Mouse (Mus musculus) stomach, postnatal 0 days (tissue): ENCODE data around the gene Cux1. TPM values are rescaled to one million over a fixed set of nuclear protein-coding genes. Genes with fewer than 3 reads are reported as not detected.

ENCODE experiments used
- ATAC-seq: fragments of 200-750 bp; cut with Nextera tagmentation; 2 replicates; pipeline ENCODE4 v1.8.0; 2017; ENCODE audit not compliant: low FRiP score, low TSS enrichment
- DNase-seq: peaks from one replicate; pipeline ENCODE4 v3.0.0-alpha.2; 2016; ENCODE audit warnings: low spot score
- H3K27ac ChIP-seq: fragments of 300-500 bp; sonication (generic); replicated peaks from 2 replicates; pipeline ENCODE4 v1.5.1; 2014; ENCODE audit warnings: mild to moderate bottlenecking, control low read depth
- H3K27me3 ChIP-seq: fragments of 300-500 bp; sonication (generic); 2 replicates; pipeline ENCODE4 v1.6.1; 2014; ENCODE audit warnings: low read length; ENCODE audit not compliant: control insufficient read depth, insufficient read depth
- H3K36me3 ChIP-seq: fragments of 300-500 bp; sonication (generic); 2 replicates; pipeline ENCODE4 v1.6.1; 2014; ENCODE audit warnings: low read length, mixed read lengths; ENCODE audit not compliant: control insufficient read depth, insufficient read depth
- H3K4me1 ChIP-seq: fragments of 300-500 bp; sonication (generic); replicated peaks from 2 replicates; pipeline ENCODE4 v1.6.1; 2014; ENCODE audit warnings: antibody characterized with exemption; ENCODE audit not compliant: control insufficient read depth, insufficient read depth
- H3K4me2 ChIP-seq: fragments of 300-500 bp; sonication (generic); replicated peaks from 2 replicates; pipeline ENCODE4 v1.6.1; 2014; ENCODE audit warnings: low read depth, mild to moderate bottlenecking, control low read depth, moderate library complexity
- H3K4me3 ChIP-seq: fragments of 300-500 bp; sonication (generic); 2 replicates; pipeline ENCODE4 v1.5.1; 2014; ENCODE audit warnings: low read depth, low read length, control low read depth
- H3K9ac ChIP-seq: fragments of 300-500 bp; sonication (generic); 2 replicates; pipeline ENCODE4 v1.6.1; 2014; ENCODE audit warnings: mild to moderate bottlenecking, low read length, control low read depth, mixed read lengths
- H3K9me3 ChIP-seq: fragments of 300-500 bp; sonication (generic); 2 replicates; pipeline ENCODE4 v1.6.1; 2016; ENCODE audit warnings: low read length; ENCODE audit not compliant: control insufficient read depth
- CTCF ChIP-seq: IDR thresholded peaks from 2 replicates; pipeline ENCODE4 v1.5.1; 2016; ENCODE audit warnings: antibody characterized with exemption, low read depth, mild to moderate bottlenecking, moderate library complexity
- EP300 ChIP-seq: optimal IDR thresholded peaks from 2 replicates; pipeline ENCODE3; 2016; ENCODE audit warnings: antibody characterized with exemption
- WGBS: fragments of 180-500 bp; shearing (Covaris S2); extraction: QIAGEN DNeasy Blood & Tissue Kit; methylation state at CpG from one replicate; pipeline ENCODE4 v1.1.7; 2014; 5-methylcytosine and 5-hydroxymethylcytosine counted together
- polyA plus RNA-seq: library from polyadenylated mRNA; unstranded; fragments of >200 nt; fragmentation: Nextera tagmentation; extraction: Ambion mirVana; gene quantifications from 2 replicates; pipeline ENCODE4 v1.2.1, GENCODE M21; 2015

The Cux1 gene
- polyA plus RNA-seq, 1 experiment from 2014 or later, result 33.7 TPM

- Histone ChIP-seq H3K36me3 (no peaks in the 10 kb centered on the region), H3K27ac (0 out of 2 replicates have a peak within 1 kb of the TSS, but pooled peaks have one; percentile 67), H3K4me2 (peak within 1 kb of the TSS; percentile 95), H3K27me3 (no peaks in the 10 kb centered on the region), H3K4me1 (0 out of 2 replicates have a peak, but pooled peaks cover 5% of the 10 kb centered on the region), H3K4me3 (peak within 1 kb of the TSS; percentile 65), H3K9me3 (no peaks in the 10 kb centered on the region), H3K9ac (peak within 1 kb of the TSS; percentile 53; the same call in 1 of the 2 replicates)
- 93% methylated on average over 2 of the region's 2 CpGs for WGBS
- DNase-seq, result no peak
- ATAC-seq, result no peak
- no peak for TF ChIP-seq CTCF
- TF ChIP-seq EP300, result no peak
Observed at GRCm38 (mm10) chr5:136246452-136246838, 320.8 kb downstream of the Cux1 start, which contains the start of gene Sh2b2. Gene Sh2b2, minus strand, starts transcription at chr5:136246556.

- no peak for TF ChIP-seq EP300
- H3K36me3 ChIP-seq, result no peaks in the 10 kb centered on the region
- ATAC-seq, result no peak; the same call in 1 of the 2 replicates
- peak overlapping the region; percentile 95 for H3K4me2 ChIP-seq
- DNase-seq, result no peak
- no peaks in the 10 kb centered on the region for H3K9me3 ChIP-seq
- H3K4me1 ChIP-seq, result 0 out of 2 replicates have a peak, but pooled peaks cover 5% of the 10 kb centered on the region
- WGBS, result 26% methylated on average over 15 of the region's 15 CpGs
- peak overlapping the region; percentile 65 for H3K4me3 ChIP-seq
- 0 out of 2 replicates have a peak overlapping the region, but pooled peaks have one; percentile 67 for H3K27ac ChIP-seq
- H3K9ac ChIP-seq, result peak overlapping the region; percentile 53; the same call in 1 of the 2 replicates
- H3K27me3 ChIP-seq, result no peaks in the 10 kb centered on the region
Observed at GRCm38 (mm10) chr5:136245541-136246451, 321.5 kb downstream of the Cux1 start.

DNA sequence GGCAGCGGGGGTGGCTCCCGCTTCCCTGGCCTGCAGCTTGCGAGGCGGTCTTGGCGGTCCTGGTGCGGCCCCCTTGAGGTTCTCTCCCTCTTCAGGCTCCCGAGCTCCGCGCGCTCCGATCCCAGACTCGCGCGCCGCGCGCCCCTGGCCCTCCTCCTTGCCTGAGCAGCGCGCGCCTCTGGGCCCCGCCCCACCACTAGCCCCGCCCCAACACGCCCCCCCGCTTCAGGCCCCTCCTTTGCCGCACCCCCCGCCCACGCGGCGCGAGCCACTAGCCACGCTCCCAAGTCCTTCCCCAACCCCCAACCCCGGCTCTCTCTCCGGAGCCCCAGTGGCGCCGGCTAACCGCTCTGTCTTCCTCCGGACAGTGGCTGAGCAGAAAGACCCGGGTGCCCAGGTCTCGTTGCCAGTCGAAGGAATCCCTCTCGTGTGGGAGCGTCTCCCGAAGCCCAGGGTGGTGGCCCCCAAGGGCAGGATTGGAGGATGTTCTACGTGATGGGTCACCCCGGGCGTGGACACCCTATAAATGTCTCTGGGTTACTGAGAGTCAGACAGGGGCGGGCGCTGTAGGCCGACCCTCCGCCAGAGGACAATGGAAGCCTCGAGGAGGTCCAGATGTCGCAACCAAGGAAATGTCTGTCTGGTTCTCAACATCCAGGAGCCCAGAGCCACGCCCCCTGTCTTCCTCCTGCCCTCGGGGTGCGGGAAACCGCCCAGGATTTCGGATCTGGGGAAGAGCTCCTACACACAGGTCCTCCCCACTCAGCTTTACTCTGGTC lies 322.3 kb downstream of the Cux1 start:
- WGBS, result under 1% methylated on average over 43 of the region's 57 CpGs
- H3K36me3 ChIP-seq, result no peaks in the 10 kb centered on the region
- ATAC-seq (peak; percentile 79), DNase-seq (peak; percentile 81)
- H3K4me1 ChIP-seq, result 0 out of 2 replicates have a peak, but pooled peaks cover 5% of the 10 kb centered on the region
- H3K27me3 ChIP-seq, result no peaks in the 10 kb centered on the region
- peak overlapping the region; percentile 67 for H3K9ac ChIP-seq
- peak overlapping the region; percentile 65 for H3K4me3 ChIP-seq
- H3K9me3 ChIP-seq, result no peaks in the 10 kb centered on the region
- no peak for TF ChIP-seq EP300
- peak; percentile 18 for TF ChIP-seq CTCF
- peak overlapping the region; percentile 67 for H3K27ac ChIP-seq
- peak overlapping the region; percentile 95 for H3K4me2 ChIP-seq

- peak overlapping the region; percentile 95 for H3K4me2 ChIP-seq
- H3K27me3 ChIP-seq, result no peaks in the 10 kb centered on the region
- H3K9me3 ChIP-seq, result no peaks in the 10 kb centered on the region
- no peak for DNase-seq
- H3K9ac ChIP-seq, result peak overlapping the region; percentile 67
- no peak for TF ChIP-seq EP300
- TF ChIP-seq CTCF, result no peak
- H3K27ac ChIP-seq, result peak overlapping the region; percentile 61; the same call in 1 of the 2 replicates
- peak overlapping the region; percentile 65 for H3K4me3 ChIP-seq
- H3K36me3 ChIP-seq, result no peaks in the 10 kb centered on the region
- WGBS, result under 1% methylated on average over 62 of the region's 67 CpGs
- H3K4me1 ChIP-seq, result 0 out of 2 replicates have a peak, but pooled peaks cover 5% of the 10 kb centered on the region
- peak; percentile 28 for ATAC-seq
Observed at GRCm38 (mm10) chr5:136243851-136244761, 323.2 kb downstream of the Cux1 start.

DNA sequence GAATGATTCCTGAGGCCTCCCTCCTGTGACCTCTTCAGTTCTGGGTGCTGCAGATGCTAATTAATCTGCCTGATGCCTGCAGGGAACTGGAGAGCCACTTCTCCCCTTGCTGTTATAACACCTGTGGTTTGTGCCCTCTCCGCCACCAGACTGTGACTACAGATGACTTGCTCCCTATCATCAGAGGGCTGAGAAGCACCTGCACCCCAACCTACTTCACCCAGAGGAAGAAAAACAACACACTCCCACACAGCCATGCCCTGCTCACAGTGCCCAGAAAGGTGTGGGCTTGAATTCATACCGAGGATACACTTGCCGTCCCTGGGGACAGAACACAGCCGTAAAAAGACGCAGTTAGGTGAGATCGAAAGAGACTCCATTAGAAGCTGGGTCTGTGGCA lies 326.1 kb downstream of the Cux1 start:
- Histone ChIP-seq H3K9ac (no peak overlapping the region), H3K4me1 (0 out of 2 replicates have a peak, but pooled peaks cover 5% of the 10 kb centered on the region), H3K4me3 (no peak overlapping the region), H3K27ac (no peak overlapping the region), H3K9me3 (no peaks in the 10 kb centered on the region), H3K4me2 (no peak overlapping the region), H3K27me3 (peaks cover 2% of the 10 kb centered on the region; the same call in 1 of the 2 replicates), H3K36me3 (no peaks in the 10 kb centered on the region)
- DNase-seq (no peak), ATAC-seq (no peak)
- no peak for TF ChIP-seq CTCF
- no peak for TF ChIP-seq EP300
- WGBS, result 84% methylated on average over 6 of the region's 6 CpGs
